Mouse (Mus musculus): Measurements from ENCODE around the gene Cggbp1. TPM values are rescaled to one million over a fixed set of nuclear protein-coding genes. Genes with fewer than 3 reads are reported as not detected.

The Cggbp1 gene
- polyA plus RNA-seq, 1 experiment, result 76.4 TPM

DNA sequence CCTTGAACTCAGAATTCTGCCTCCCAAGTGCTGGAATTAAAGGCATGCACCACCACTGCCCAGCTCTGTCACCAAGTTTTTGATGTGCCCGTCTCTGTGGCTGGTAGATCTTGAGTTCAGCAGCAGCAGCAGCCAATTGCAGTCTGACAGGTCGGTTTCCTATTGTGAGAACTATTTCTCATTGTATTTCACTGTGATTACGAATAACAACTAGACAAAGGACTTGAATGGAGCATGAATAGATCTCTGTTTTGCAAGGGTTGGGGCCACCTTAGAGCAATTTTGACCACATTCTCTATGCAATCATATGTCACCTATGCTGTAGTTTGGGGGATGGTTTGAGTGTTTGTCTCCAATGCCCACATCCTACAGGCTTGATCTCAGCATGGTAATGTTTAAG, 29.2 kb downstream of the Cggbp1 start:
- no peak for TF ChIP-seq CTCF (IDR thresholded peaks at IDR 0.05; ENCODE audit: low read depth, low read length)
- no peak for TF ChIP-seq POLR2A (IDR thresholded peaks at IDR 0.05; ENCODE audit: borderline replicate concordance, low read depth, low read length)
- H3K27ac ChIP-seq (ENCODE audit: insufficient read depth, low read depth, low read length), result no peak overlapping the region
- H3K4me1 ChIP-seq (ENCODE audit: control insufficient read depth, insufficient read depth, low read length), result peaks cover 7% of the 10 kb centered on the region
- no peak overlapping the region for H3K4me3 ChIP-seq (ENCODE audit: insufficient read depth, low read length)

DNA sequence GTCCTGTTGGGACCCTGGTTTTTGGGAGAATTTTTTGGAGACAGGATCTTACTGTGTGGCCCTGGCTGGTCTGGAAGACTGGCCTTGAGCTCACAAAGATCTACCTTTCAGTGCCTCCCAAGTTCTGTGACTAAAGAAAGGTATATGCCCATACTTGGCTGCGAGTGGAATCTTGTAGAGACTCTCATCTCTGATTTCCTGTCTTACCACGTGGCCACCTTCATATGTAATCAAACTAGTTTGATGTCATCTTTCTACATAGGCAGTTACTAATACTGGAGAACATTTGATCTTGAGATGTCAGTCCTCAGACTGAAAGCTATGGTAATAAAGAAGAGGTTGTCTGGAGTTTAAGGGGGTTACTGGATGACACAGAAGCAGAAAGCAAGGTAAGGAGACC, 29.6 kb downstream of the Cggbp1 start:
- Histone ChIP-seq H3K27ac (ENCODE audit: insufficient read depth, low read depth, low read length) (no peak overlapping the region), H3K4me1 (ENCODE audit: control insufficient read depth, insufficient read depth, low read length) (peaks cover 7% of the 10 kb centered on the region), H3K4me3 (ENCODE audit: insufficient read depth, low read length) (no peak overlapping the region)
- no peak for TF ChIP-seq CTCF (IDR thresholded peaks at IDR 0.05; ENCODE audit: low read depth, low read length)
- TF ChIP-seq POLR2A (IDR thresholded peaks at IDR 0.05; ENCODE audit: borderline replicate concordance, low read depth, low read length), result no peak

DNA sequence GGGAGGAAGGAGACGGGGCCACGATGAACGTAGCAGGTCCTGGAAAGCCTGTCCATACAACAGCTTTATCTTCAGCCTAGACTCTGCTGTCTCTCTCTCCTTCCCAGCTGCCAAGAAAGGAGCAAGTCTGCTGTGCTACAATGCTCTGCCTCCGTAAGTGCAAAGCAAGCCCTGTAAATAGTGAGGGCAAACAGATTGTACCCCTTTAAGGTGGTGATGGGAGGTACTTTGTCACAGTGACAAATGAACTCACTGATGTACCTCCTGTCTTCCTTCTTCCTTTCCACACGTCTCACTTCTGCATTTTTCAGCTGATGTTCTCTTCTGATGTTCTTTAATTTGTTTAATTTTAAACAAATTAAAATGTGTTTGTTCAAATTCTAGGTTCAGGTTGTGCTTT, 32.1 kb downstream of the Cggbp1 start:
- TF ChIP-seq POLR2A (IDR thresholded peaks at IDR 0.05; ENCODE audit: borderline replicate concordance, low read depth, low read length) (no peak), CTCF (IDR thresholded peaks at IDR 0.05; ENCODE audit: low read depth, low read length) (no peak)
- Histone ChIP-seq H3K4me1 (ENCODE audit: control insufficient read depth, insufficient read depth, low read length) (peaks cover 7% of the 10 kb centered on the region), H3K27ac (ENCODE audit: insufficient read depth, low read depth, low read length) (peak overlapping the region; percentile 44), H3K4me3 (ENCODE audit: insufficient read depth, low read length) (no peak overlapping the region)

DNA sequence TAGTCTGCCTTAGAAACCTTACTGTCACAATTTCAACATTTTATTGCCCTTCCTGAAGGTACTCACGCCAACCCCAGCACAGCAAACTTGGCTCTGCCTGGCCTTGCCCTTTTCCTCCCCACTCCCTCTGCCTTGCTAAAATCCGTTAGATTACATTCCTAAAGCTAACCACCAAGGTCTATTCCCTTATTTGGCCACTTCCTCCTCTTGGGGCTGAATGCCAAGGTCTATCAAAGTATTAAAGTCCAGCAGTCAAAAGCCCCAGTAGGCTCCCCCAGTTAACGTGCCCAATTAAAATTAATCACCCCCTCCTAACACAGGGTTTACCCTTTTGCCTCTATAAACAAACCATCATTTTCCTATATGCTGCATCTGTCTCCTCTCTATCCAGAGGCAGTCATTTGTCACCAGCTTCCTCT, 32.6 kb downstream of the Cggbp1 start:
- Histone ChIP-seq H3K4me1 (ENCODE audit: control insufficient read depth, insufficient read depth, low read length) (peaks cover 7% of the 10 kb centered on the region), H3K4me3 (ENCODE audit: insufficient read depth, low read length) (no peak overlapping the region), H3K27ac (ENCODE audit: insufficient read depth, low read depth, low read length) (peak overlapping the region; percentile 44)
- no peak for TF ChIP-seq POLR2A (IDR thresholded peaks at IDR 0.05; ENCODE audit: borderline replicate concordance, low read depth, low read length)
- TF ChIP-seq CTCF (IDR thresholded peaks at IDR 0.05; ENCODE audit: low read depth, low read length), result no peak

DNA sequence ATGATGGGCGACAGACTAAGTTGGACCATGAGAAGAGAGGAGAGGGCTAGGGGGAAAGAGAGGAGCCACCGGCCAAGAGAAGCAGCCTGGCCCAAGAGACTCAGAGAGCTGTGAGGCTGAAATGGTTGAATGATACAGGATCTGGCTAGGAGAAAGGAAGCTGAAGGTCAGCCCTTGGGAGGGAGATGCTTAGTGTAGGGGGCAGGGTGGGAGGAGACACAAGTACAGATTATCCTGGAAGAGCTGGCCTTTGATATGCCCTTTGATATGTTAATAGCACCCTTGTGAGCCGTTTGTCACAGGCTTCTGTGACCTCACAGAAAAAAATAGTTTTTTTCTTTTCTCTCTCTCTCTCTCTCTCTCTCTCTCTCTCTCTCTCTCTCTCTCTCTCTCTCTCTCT, 33.3 kb downstream of the Cggbp1 start:
- no peak overlapping the region for H3K27ac ChIP-seq (ENCODE audit: insufficient read depth, low read depth, low read length)
- peaks cover 7% of the 10 kb centered on the region for H3K4me1 ChIP-seq (ENCODE audit: control insufficient read depth, insufficient read depth, low read length)
- TF ChIP-seq CTCF (IDR thresholded peaks at IDR 0.05; ENCODE audit: low read depth, low read length) (no peak), POLR2A (IDR thresholded peaks at IDR 0.05; ENCODE audit: borderline replicate concordance, low read depth, low read length) (no peak)
- H3K4me3 ChIP-seq (ENCODE audit: insufficient read depth, low read length), result no peak overlapping the region

DNA sequence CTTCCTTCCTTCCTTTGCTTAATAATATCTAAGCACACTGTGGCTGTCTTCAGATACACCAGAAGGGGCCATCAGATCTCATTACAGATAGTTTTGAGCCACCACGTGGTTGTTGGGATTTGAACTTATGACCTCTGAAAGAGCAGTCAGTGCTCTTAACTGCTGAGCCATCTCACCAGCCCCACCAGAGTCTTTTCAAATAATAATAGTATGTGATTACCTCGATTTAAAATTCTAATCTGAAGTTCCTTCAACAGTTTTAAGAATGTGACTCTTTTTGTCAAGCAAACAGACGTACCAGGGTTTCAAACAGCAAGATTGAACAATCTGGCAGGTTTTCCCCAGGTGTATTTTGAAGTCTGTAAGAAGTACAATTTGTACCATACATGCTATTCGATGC, 33.8 kb downstream of the Cggbp1 start:
- Histone ChIP-seq H3K4me1 (ENCODE audit: control insufficient read depth, insufficient read depth, low read length) (peaks cover 7% of the 10 kb centered on the region), H3K27ac (ENCODE audit: insufficient read depth, low read depth, low read length) (no peak overlapping the region), H3K4me3 (ENCODE audit: insufficient read depth, low read length) (no peak overlapping the region)
- no peak for TF ChIP-seq POLR2A (IDR thresholded peaks at IDR 0.05; ENCODE audit: borderline replicate concordance, low read depth, low read length)

DNA sequence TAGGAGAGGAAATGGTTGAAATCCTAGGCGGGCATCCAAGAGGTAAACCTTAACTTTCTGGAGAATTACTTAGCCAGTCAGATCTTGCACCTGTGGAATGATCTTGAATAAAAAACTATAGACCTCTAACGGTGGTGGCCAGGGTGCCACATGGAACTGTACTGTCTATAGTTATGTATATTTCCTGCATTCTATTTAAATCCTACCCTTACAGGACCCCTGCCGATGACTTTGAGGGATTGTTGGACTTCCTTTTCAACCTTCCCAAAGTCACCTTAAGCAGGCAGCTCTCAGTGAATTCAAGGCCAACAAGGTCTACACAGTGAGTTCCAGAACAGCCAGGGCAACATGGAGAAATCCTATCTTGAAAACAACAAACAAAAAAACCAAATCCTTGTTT, 37.7 kb downstream of the Cggbp1 start:
- Histone ChIP-seq H3K4me3 (ENCODE audit: insufficient read depth, low read length) (no peak overlapping the region), H3K27ac (ENCODE audit: insufficient read depth, low read depth, low read length) (no peak overlapping the region), H3K4me1 (ENCODE audit: control insufficient read depth, insufficient read depth, low read length) (no peaks in the 10 kb centered on the region)
- TF ChIP-seq POLR2A (IDR thresholded peaks at IDR 0.05; ENCODE audit: borderline replicate concordance, low read depth, low read length) (no peak), CTCF (IDR thresholded peaks at IDR 0.05; ENCODE audit: low read depth, low read length) (no peak)

DNA sequence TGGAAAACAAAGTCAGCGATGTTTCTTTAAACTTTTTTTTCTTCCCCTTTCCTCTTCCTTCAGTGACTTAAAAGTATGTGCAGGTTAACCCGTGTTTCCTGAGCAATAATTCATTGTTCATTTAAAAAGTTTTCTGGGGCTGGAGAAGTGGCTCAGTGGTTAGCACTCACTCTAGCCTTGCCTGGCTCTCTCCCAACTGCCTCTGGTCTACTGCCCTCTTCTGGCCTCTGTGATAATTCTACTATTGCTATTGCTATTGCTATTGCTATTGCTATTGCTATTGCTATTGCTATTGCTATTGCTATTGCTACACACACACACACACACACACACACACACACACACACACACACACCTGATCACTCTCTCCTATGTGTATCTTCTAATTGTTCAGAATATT, 47.3 kb downstream of the Cggbp1 start:
- Histone ChIP-seq H3K27ac (ENCODE audit: insufficient read depth, low read depth, low read length) (no peak overlapping the region), H3K4me1 (ENCODE audit: control insufficient read depth, insufficient read depth, low read length) (peaks cover 12% of the 10 kb centered on the region), H3K4me3 (ENCODE audit: insufficient read depth, low read length) (no peak overlapping the region)
- peak; percentile 24; the same call in 1 of the 2 replicates for TF ChIP-seq CTCF (IDR thresholded peaks at IDR 0.05; ENCODE audit: low read depth, low read length)
- no peak for TF ChIP-seq POLR2A (IDR thresholded peaks at IDR 0.05; ENCODE audit: borderline replicate concordance, low read depth, low read length)

DNA sequence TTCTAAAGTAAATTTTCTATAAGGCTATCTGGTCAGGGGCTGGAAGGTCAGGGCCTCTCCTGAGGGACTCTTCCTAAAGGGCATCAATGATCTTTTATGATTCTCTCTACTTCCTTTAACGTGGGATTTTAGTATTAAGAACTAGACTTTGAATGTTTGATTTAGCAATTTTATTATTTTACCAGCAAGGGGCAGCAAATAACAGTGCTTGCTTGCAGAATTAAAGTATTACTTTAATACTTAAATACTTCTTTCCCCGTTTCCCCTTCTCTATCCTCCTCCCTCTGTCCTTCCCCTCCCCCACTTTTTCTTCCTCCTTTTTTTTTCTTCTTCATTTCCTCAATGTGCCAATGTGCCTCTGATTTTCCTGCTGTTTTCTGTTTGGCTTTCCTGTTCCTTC, 51.5 kb downstream of the Cggbp1 start:
- TF ChIP-seq POLR2A (IDR thresholded peaks at IDR 0.05; ENCODE audit: borderline replicate concordance, low read depth, low read length) (no peak), CTCF (IDR thresholded peaks at IDR 0.05; ENCODE audit: low read depth, low read length) (no peak)
- H3K27ac ChIP-seq (ENCODE audit: insufficient read depth, low read depth, low read length), result no peak overlapping the region
- no peak overlapping the region for H3K4me3 ChIP-seq (ENCODE audit: insufficient read depth, low read length)
- H3K4me1 ChIP-seq (ENCODE audit: control insufficient read depth, insufficient read depth, low read length), result peaks cover 14% of the 10 kb centered on the region

DNA sequence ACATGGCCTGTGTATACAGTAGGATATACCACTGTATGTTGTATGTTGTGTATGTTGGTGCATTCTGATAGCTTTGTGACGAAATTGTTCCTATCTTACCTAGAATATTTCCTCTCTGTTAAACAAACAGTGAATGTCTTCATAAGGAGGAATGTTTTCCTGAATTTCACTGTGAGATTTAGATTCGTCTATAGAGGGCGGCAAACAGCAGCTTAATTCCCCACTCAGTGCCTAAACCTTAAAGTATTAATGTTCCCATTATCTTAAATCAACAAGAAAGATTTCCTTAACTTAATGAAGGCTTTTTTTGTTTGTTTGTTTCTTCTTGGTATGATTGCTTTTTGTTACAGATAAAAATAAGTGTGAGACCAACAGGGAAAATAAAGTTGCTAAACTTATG, 55.3 kb downstream of the Cggbp1 start:
- Histone ChIP-seq H3K4me1 (ENCODE audit: control insufficient read depth, insufficient read depth, low read length) (peaks cover 14% of the 10 kb centered on the region), H3K27ac (ENCODE audit: insufficient read depth, low read depth, low read length) (peak overlapping the region; percentile 12; the same call in 1 of the 2 replicates), H3K4me3 (ENCODE audit: insufficient read depth, low read length) (no peak overlapping the region)
- TF ChIP-seq CTCF (IDR thresholded peaks at IDR 0.05; ENCODE audit: low read depth, low read length), result no peak
- TF ChIP-seq POLR2A (IDR thresholded peaks at IDR 0.05; ENCODE audit: borderline replicate concordance, low read depth, low read length), result no peak

DNA sequence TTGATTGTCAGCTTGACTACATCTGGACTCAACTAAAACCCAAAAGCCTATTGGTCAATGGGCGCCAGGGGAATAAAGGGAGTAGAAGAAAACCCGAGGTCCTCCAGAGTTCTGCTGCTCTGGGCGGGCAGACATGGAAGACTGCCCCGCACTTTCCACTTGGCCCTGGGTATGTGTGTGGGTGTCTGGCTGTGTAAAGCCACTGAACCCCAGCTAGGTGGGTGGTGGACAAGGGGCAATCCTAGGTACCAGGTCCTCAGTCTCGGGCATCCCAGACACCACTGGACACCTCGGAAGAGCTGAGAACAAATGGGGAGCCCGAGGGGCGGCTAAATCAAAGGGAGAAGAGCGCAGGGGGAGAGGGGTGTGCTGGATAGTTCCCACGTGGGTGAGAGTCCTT, 57.0 kb downstream of the Cggbp1 start:
- Histone ChIP-seq H3K4me1 (ENCODE audit: control insufficient read depth, insufficient read depth, low read length) (peaks cover 5% of the 10 kb centered on the region), H3K4me3 (ENCODE audit: insufficient read depth, low read length) (no peak overlapping the region), H3K27ac (ENCODE audit: insufficient read depth, low read depth, low read length) (no peak overlapping the region)
- TF ChIP-seq CTCF (IDR thresholded peaks at IDR 0.05; ENCODE audit: low read depth, low read length), result no peak
- no peak for TF ChIP-seq POLR2A (IDR thresholded peaks at IDR 0.05; ENCODE audit: borderline replicate concordance, low read depth, low read length)

Other genes starting within 250 kb of the Cggbp1 start
- not detected in 2 replicates for gene Csnka2ip, start 249.6 kb upstream of the Cggbp1 start, polyA plus RNA-seq (2012; ENCODE audit: insufficient read depth, insufficient read length, missing spikeins)
- gene 4930453N24Rik, start 80.8 kb upstream of the Cggbp1 start, polyA plus RNA-seq (2012; ENCODE audit: insufficient read depth, insufficient read length, missing spikeins), result 15.3 and 21.9 TPM in 2 replicates
- 7.5 and 7.9 TPM in 2 replicates for gene Zfp654, start 344 bp upstream of the Cggbp1 start, polyA plus RNA-seq (2012; ENCODE audit: insufficient read depth, insufficient read length, missing spikeins)